8 mouse cellular contexts compared by ENCODE assay signal in the genomic region with DNA sequence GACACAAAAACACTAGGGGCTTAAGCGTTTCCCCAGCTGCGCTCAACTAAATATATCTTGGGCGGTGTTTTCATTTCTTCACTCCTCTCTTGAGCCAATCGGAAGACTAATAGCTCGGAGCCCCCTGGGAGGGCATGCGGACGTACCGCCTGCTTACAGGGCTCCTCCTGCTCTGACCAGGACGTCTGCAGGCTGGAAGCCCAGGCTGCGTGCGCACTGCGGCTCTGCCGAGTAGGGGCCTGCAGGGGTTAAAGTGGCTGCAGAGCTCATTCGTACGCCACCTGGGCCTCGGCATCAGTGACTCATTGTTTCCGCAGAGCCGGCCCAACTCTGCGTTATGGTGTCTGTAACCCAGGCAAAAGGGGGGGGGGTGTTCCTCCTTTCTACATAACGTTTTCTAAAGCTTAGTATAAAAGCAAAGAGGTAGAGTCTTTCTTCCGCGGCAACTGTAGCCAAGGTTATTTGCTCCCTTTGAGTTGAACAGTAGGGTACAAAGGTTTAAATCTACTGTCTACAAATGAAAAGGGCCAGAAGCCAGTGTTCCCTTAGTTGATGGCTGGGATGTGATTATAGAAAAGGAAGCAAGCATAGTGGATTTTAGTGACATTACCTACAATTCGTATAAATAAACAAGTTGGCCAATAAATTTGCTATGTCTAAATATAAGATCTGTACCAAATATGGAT. TPM values are rescaled to one million over a fixed set of nuclear protein-coding genes. Genes with fewer than 3 reads are reported as not detected.
DNase-seq lines count a peak whose midpoint lies in the region; ATAC-seq and TF ChIP-seq lines count a peak whose summit lies in the region.

No protein-coding gene starts in this region.

- no peak for TF ChIP-seq CTCF in G1E (IDR thresholded peaks at IDR 0.05; ENCODE audit: low read depth, low read length)
- TF ChIP-seq CTCF in cerebellum, adult 2 months (IDR thresholded peaks at IDR 0.05; ENCODE audit: borderline replicate concordance, insufficient read depth, low read depth, low read length) = no peak
- TF ChIP-seq CTCF in forebrain, postnatal 0 days (IDR thresholded peaks at IDR 0.05; ENCODE audit: low read depth) = no peak
- no peak; the same call in 1 of the 2 replicates for TF ChIP-seq CTCF in lung, postnatal 0 days (IDR thresholded peaks at IDR 0.05)

- peak; percentile 73 for TF ChIP-seq EP300 in lung, postnatal 0 days (IDR thresholded peaks at IDR 0.05)

- peaks cover 3% of the 10 kb centered on the region; the same call in 1 of the 2 replicates for H3K9me3 ChIP-seq in G1E (replicated peaks)
- no peaks in the 10 kb centered on the region for H3K9me3 ChIP-seq in forebrain, postnatal 0 days (ENCODE audit: low read length)
- no peaks in the 10 kb centered on the region for H3K9me3 ChIP-seq in lung, postnatal 0 days (ENCODE audit: low read length)

- H3K27ac ChIP-seq in cerebellum, adult 2 months (ENCODE audit: insufficient read depth, low read length) = peak overlapping the region; percentile 84
- peak overlapping the region; percentile 73 for H3K27ac ChIP-seq in forebrain, postnatal 0 days (ENCODE audit: low read depth, low read length)
- peak overlapping the region; percentile 87 for H3K27ac ChIP-seq in lung, postnatal 0 days (ENCODE audit: low read length)

- H3K4me3 ChIP-seq in G1E (ENCODE audit: low read depth, low read length) = peak overlapping the region; percentile 66; the same call in 1 of the 2 replicates
- peak overlapping the region; percentile 41 for H3K4me3 ChIP-seq in cerebellum, adult 2 months (replicated peaks; ENCODE audit: insufficient read depth, low read depth, low read length)
- H3K4me3 ChIP-seq in forebrain, postnatal 0 days (ENCODE audit: low read depth, low read length) = peak overlapping the region; percentile 25
- peak overlapping the region; percentile 38 for H3K4me3 ChIP-seq in lung, postnatal 0 days (ENCODE audit: low read depth, low read length)

- peak overlapping the region; percentile 49 for H3K9ac ChIP-seq in forebrain, postnatal 0 days
- H3K9ac ChIP-seq in lung, postnatal 0 days (replicated peaks; ENCODE audit: low read depth) = no peak overlapping the region; the same call in 1 of the 2 replicates

- peak; percentile 83 for DNase-seq in G1E (ENCODE audit: low spot score)
- peak; percentile 91 to 96 for DNase-seq in cerebellum, adult 2 months
- DNase-seq in forebrain, postnatal 0 days = peak; percentile 91
- DNase-seq in heart, postnatal 4 days = peak; percentile 97
- DNase-seq in layer of hippocampus, postnatal 10 days (ENCODE audit: low spot score in 2 of 2) = peak; percentile 84 to 85
- DNase-seq in lung, postnatal 0 days (ENCODE audit: low spot score) = peak; percentile 98
- DNase-seq in ovary, postnatal 10 days (ENCODE audit: low spot score) = peak; percentile 63
- DNase-seq in thymus, postnatal 10 days (ENCODE audit: low spot score in 2 of 2) = peak; percentile 88 to 89

- under 1% methylated on average over 23 of the region's 23 CpGs for WGBS in cerebellum, adult 2 months
- WGBS in forebrain, postnatal 0 days = 2% methylated on average over 23 of the region's 23 CpGs
- 2% methylated on average over 23 of the region's 23 CpGs for WGBS in lung, postnatal 0 days

- no peaks in the 10 kb centered on the region for H3K36me3 ChIP-seq in G1E (replicated peaks)
- H3K36me3 ChIP-seq in forebrain, postnatal 0 days (ENCODE audit: insufficient read depth) = no peaks in the 10 kb centered on the region
- no peaks in the 10 kb centered on the region for H3K36me3 ChIP-seq in lung, postnatal 0 days (ENCODE audit: insufficient read depth, low read length)

- no peaks in the 10 kb centered on the region for H3K27me3 ChIP-seq in G1E (ENCODE audit: insufficient read depth, low read length)
- no peaks in the 10 kb centered on the region for H3K27me3 ChIP-seq in cerebellum, adult 2 months (ENCODE audit: control insufficient read depth, insufficient read depth, low read length)
- H3K27me3 ChIP-seq in forebrain, postnatal 0 days (ENCODE audit: insufficient read depth, low read length) = no peaks in the 10 kb centered on the region
- H3K27me3 ChIP-seq in lung, postnatal 0 days (replicated peaks; ENCODE audit: insufficient read depth, low read length) = no peaks in the 10 kb centered on the region

- peaks cover 65% of the 10 kb centered on the region for H3K4me1 ChIP-seq in G1E (ENCODE audit: insufficient read depth, low read depth, low read length)
- H3K4me1 ChIP-seq in cerebellum, adult 2 months (ENCODE audit: control insufficient read depth, insufficient read depth, low read length) = peaks cover 16% of the 10 kb centered on the region; the same call in 1 of the 2 replicates
- H3K4me1 ChIP-seq in forebrain, postnatal 0 days (ENCODE audit: insufficient read depth) = peaks cover 11% of the 10 kb centered on the region
- peaks cover 10% of the 10 kb centered on the region; the same call in 1 of the 2 replicates for H3K4me1 ChIP-seq in lung, postnatal 0 days (ENCODE audit: insufficient read depth, low read depth, low read length)

- ATAC-seq in G1E (ENCODE audit: extremely low read depth, insufficient number of reproducible peaks, low FRiP score, poor library complexity, severe bottlenecking) = peak; percentile 93
- peak; percentile 98 for ATAC-seq in forebrain, postnatal 0 days
- peak; percentile 99 for ATAC-seq in lung, postnatal 0 days

- H3K4me2 ChIP-seq in forebrain, postnatal 0 days (ENCODE audit: low read depth) = peak overlapping the region; percentile 57
- H3K4me2 ChIP-seq in lung, postnatal 0 days (replicated peaks; ENCODE audit: low read depth, low read length) = peak overlapping the region; percentile 62

- TF ChIP-seq POLR2A in cerebellum, adult 2 months (IDR thresholded peaks at IDR 0.05; ENCODE audit: borderline replicate concordance, insufficient read depth, low read length) = peak; percentile 83

RNA-seq across cellular contexts. Expression of gene Chd2, which starts 53.7 kb away (rescaled TPM):
- 217 and 257 TPM in 2 replicates for total RNA-seq in G1E (2014; fragmentation: Nextera tagmentation)
- total RNA-seq in G1E (2017) = 83.7 and 125 TPM in 2 replicates
- 57.8 and 76.7 TPM in 2 replicates for polyA plus RNA-seq in G1E (2012)
- 49.2 and 50.5 TPM in 2 replicates for polyA plus RNA-seq in cerebellum, adult 2 months (2012; rRNA removed)
- total RNA-seq in forebrain, postnatal 0 days (2014; rRNA removed) = 31.9 and 53.9 TPM in 2 replicates
- 20.2 and 32.0 TPM in 2 replicates for polyA plus RNA-seq in forebrain, postnatal 0 days (2015; fragmentation: Nextera tagmentation; extraction: Ambion mirVana)
- total RNA-seq in heart, postnatal 4 days (2021) = 10 to 100 TPM; 57.3 to 61.0 TPM
- total RNA-seq in layer of hippocampus, postnatal 10 days (2021) = 10 to 100 TPM; 47.7 to 50.3 TPM
- polyA plus RNA-seq in lung, postnatal 0 days (2015; fragmentation: Nextera tagmentation; extraction: Ambion mirVana) = 38.0 and 39.9 TPM in 2 replicates

Comparison
In these comparisons a context has a peak if more than half of its experiments do, and no peak if none do; other contexts are left out.
1. Peak in every context shown above with its lines: DNase-seq, ATAC-seq, H3K4me3 ChIP-seq and H3K27ac ChIP-seq.